Mouse (Mus musculus) cerebellum, adult 11-12 months (tissue): Measurements from ENCODE around the gene Sparcl1.

ENCODE experiments used
- DNase-seq: peaks from one replicate; pipeline ENCODE4 v3.0.0; 2022

Sparcl1 gene

GRCm38 (mm10) chr5:104061936-104062772 is 51.4 kb downstream of the Sparcl1 start:
- peak; percentile 26 for DNase-seq

GRCm38 (mm10) chr5:104060429-104060828 is 53.1 kb downstream of the Sparcl1 start:
- DNase-seq = no peak

DNA sequence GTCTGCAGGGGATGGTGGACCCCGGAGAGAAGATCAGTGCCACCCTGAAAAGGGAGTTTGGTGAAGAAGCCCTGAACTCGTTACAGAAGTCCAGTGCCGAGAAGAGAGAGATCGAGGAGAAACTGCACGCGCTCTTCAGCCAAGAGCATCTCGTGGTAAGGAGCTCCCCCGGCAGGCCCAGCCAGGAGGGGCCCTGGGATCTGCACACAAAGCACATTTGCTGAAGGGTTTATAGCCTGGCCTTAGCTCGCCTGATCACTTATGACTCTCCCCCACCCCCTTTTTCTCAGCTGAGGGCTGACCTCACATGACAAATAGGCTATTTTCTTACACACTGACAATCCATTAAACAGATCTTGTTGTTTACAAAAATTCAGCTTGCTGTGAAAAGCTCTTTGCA is 53.9 kb downstream of the Sparcl1 start:
- DNase-seq = no peak

DNA sequence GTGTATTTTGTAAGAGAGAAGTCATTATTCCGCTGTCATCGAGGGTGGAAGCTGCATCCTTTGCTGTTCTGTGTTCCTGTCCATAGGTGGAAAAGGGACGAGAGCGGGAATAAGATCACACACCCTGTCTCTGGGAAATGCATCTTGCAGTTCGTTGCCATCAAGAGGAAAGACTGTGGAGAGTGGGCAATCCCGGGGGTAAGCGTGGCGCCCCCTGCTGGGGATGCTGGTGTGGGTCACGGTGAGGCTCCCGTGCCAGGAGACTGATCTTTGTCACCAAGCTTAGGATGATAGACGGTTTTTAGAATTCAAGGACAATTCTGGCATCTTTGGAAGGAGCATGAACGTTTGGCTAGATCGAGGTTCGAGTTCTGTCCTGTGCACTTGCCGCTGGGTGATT is 55.5 kb downstream of the Sparcl1 start:
- no peak for DNase-seq

DNA sequence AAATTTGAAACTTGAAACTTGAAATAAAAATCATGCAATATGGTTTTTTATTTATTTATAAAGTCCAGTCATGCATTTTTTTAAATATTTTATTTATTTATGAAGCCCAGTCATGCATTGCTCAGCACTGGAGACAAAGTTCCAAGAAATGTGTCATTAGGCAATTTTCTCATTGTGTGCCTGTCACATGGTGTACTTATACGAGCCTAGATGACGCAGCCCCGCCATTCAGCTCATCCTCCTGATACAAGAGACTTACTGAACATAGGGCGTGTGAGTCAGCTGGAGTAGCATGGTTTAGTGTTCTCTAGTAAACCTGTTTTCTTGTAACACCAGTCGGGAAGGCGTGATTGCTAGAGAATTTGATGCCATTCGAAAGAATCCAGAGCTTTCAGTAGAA is 57.2 kb downstream of the Sparcl1 start:
- no peak for DNase-seq

GRCm38 (mm10) chr5:104055816-104056215 is 57.7 kb downstream of the Sparcl1 start:
- no peak for DNase-seq

- no peak for DNase-seq
These were observed 58.6 kb downstream of the Sparcl1 start for GRCm38 (mm10) chr5:104054938-104055337.

DNA sequence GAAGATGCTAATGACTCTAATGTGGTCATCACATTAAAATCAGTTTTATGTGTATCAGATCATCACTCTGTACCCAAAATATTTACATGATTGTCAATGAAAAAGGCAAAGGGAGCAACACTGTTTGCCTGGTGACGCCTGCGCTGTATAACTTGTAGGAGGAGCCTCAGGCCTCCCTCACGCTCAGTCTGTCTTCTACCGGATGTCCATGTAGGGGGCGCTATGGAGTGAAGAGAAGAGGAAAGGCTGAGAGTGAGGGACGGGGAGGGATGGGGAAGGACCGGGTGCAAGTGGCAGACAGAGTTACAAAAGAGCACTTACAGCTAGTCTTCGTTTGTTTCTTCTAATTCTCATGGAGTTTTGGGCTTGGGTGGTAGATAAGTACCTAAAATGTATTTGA is 60.6 kb downstream of the Sparcl1 start:
- DNase-seq = no peak

GRCm38 (mm10) chr5:104048139-104048538 is 65.4 kb downstream of the Sparcl1 start:
- no peak for DNase-seq

DNA sequence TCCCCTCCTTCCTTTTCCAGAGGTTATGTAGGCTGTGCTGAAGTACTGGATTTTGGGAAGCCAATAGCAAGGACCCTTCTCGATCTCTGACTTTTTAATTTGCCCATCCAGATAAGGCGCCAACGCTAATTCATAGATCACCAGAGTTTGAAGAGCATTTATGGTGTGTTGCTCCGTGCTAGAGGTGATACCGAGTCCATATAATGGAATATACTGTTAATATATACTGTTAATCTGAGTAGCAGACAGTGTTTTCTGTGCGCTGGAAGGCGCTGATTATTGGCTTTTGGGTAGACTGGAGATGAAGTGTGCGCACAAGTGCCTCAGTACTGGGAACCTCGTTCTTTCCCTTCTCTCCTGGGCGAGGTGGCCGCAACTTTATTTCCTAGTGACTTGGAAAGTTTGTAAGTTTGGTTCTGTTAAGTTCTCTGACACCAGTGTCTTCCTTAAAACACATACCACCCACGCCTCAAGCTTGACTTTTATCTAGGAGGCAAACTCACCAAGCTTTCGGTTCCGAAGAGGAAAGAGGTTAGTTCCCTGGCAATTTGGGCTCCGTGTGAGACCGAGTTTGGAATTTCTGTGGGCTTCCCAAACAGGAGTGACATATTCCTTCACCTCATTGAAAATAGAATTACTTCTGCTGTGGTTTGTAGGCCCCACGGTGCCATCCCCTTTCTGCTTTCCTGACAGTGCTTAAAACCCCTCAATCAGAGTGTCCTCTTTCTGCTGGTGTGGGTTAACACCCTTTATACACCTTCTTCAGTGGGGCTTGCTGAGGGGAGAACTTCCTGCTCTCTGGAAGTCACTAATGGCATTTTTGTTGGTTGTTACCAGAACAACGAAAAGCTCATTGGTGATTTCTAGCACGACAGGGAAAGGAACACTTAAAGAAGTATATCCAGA is 66.1 kb downstream of the Sparcl1 start:
- DNase-seq = peak; percentile 19

DNA sequence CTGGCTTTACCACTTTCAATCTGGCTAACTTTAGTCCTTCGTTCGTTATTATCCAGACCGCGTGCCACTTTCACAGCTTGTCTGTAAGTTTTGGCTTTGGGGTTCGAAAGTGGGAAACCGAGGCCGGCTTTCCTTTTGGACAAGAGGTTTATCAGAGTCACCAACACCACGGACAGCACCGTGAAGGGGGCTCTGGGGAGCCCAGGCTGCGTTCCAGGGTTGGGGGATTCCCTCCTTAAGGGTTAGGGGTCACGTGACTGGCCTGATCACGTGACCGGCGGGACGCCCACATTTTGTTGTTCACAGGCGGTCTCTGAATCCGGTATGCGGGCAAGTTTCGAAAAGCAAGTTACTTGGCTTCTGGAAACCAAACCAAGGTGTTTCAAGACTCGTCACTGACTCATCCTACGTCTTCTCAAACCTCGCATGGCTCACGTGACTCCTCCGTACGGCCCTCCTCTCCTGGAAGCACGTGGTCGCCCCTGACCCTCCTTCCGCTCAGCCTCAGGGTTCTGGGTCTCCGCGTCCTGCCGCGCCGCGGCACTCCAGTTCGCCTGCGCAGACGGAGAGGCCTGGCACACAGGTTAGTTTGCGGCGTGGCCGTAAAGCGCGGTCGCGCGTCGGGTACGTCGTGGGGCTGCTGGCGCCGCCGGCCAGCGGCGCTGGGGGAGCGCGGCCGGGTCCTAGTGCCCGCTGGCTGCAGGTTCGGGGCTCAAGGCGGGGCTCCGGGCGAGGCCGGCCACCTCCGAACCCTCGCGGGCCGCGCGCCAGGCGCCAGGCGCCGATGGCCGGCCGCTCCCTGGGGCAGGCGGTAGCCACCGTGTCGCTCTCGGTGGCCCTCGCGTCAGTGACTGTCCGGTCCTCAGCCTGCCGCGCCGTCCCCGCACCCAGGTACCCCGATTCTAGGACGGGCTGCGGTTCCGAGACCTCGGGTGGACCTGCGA is 67.0 kb downstream of the Sparcl1 start, which contains the start of gene Nudt9:
Gene Nudt9, plus strand, starts transcription at position 51 of the 944 bp plus-strand sequence.
- DNase-seq = peak; percentile 98

GRCm38 (mm10) chr5:104043704-104044103 is 69.8 kb downstream of the Sparcl1 start:
- DNase-seq = no peak

DNA sequence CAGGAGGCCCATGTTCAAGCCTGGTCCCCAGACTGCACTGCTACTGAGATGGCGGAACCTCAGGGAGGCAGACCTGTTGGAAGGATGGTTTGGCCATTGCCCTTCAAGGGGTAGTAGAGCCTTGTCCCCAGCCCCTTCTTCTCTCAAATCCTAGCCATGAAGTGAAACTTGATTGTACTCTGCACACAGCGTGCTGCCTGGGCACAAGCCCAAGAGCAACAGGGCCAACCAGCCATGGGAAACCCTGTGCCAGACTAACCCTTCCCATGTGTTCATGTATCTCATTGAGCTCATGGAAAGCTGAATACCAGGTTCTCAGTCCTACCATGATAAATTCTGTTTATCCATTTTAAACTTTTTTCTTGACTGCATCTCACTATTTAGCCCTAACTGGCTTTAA is 70.6 kb downstream of the Sparcl1 start:
- DNase-seq = no peak

DNA sequence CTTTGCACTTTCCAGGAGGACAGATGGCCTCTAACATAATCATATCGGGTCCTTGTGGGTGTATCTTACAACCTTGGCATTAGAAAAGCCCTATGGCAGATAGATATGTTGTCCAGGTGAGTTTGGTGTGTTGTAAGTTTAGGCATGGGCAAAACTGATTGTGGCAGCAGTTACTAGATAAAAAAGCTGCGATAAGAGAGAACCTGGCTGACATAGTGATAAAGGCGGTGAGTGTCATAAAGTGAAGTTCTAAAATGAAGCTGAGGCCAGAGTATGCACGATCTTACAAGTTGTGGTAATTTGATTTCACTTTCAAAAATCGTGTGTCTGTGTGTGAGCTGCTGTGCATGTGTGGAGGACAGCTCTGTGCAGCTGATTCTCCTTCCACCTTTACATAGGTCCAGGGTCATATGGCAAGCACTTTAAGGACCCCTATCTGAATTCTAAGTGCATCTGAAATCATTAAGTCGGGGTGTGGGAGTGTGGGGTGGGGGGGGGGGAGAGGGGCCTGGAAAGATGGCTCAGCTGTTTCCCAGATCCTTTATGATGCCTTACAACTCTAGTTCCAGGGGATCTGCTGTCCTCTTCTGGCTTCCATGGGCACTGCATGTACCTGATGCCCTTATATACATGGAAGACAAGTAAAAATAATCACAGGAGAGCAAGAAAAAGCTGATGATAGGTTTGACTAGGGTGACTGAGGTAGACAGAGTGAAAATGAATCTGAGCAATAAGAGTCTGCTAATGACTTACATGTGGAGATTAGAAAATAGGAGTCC is 74.2 kb downstream of the Sparcl1 start:
- DNase-seq = no peak

GRCm38 (mm10) chr5:104036686-104037085 is 76.8 kb downstream of the Sparcl1 start:
- DNase-seq = no peak

GRCm38 (mm10) chr5:104035824-104036223 is 77.7 kb downstream of the Sparcl1 start:
- no peak for DNase-seq

DNA sequence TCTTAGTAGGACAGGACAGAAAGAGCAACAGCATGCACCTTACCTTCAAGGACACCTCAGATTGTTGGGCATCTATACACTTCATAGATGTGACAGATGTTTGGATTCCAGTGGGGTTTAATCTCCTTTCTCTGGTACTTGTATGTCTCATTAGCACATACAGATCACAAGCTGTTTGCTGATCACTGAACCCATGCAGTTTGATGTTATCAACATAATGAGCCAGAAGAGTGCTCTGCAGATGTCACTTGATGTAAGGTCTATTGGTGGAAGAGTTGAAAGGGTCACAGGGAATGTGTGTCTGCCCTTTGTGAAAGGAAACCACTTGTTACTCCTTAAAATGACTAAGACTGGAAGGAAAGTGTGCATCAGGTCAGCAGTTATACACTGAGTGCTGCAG is 78.5 kb downstream of the Sparcl1 start:
- no peak for DNase-seq

- no peak for DNase-seq
These were observed 81.0 kb downstream of the Sparcl1 start for GRCm38 (mm10) chr5:104032434-104033097.
